Mouse (Mus musculus): ENCODE results near the gene Arih1.

DNA sequence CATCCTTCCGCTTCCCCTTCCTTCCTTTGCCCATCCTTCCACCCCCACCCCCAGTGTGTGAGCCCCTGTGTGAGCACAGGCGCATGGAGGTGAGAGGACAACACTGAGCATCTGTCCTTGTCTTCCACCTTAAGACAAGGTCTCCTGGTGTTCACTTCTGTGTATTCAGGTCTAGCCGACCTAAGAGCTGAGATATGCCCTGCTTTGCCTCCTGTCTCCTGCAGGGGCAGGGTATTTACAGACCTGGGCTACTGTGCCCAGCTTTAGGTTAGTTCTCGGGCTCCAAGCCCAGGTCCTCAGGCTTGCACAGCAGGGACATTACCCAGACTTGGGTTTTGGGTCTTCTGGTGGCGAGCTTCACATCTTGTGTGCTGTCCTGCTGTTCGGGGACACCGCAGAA is 30.7 kb upstream of the Arih1 start:
- TF ChIP-seq FLI1 (IDR thresholded peaks at IDR 0.05; ENCODE audit: low read length), result no peak
- TF ChIP-seq GATA1 (IDR thresholded peaks at IDR 0.05; ENCODE audit: borderline replicate concordance, low read length), result no peak

Measured in megakaryocyte, embryonic 14.5 days (primary cell).